Mouse (Mus musculus): Measurements from ENCODE around the gene Fndc4. TPM values are rescaled to one million over a fixed set of nuclear protein-coding genes. Genes with fewer than 3 reads are reported as not detected.

The Fndc4 gene
- polyA plus RNA-seq, 1 experiment from 2014 or later: 42.8 TPM

GRCm38 (mm10) chr5:31253806-31254205 is 42.1 kb downstream of the Fndc4 start:
- WGBS: 90% methylated on average over 8 of the region's 8 CpGs
- no peak overlapping the region for H3K4me3 ChIP-seq (ENCODE audit: low read length)
- H3K4me1 ChIP-seq (ENCODE audit: control insufficient read depth, insufficient read depth, low read length): peaks cover 4% of the 10 kb centered on the region; the same call in 1 of the 2 replicates
- no peaks in the 10 kb centered on the region for H3K9me3 ChIP-seq (ENCODE audit: control insufficient read depth, low read length)
- H3K4me2 ChIP-seq (replicated peaks; ENCODE audit: low read depth, low read length): no peak overlapping the region
- ATAC-seq (ENCODE audit: low FRiP score, low TSS enrichment): no peak
- no peaks in the 10 kb centered on the region for H3K27me3 ChIP-seq (ENCODE audit: control insufficient read depth, insufficient read depth, low read length)
- H3K27ac ChIP-seq (ENCODE audit: low read depth, low read length): no peak overlapping the region
- H3K9ac ChIP-seq (ENCODE audit: low read depth, low read length): no peak overlapping the region
- peaks cover 63% of the 10 kb centered on the region for H3K36me3 ChIP-seq (ENCODE audit: control insufficient read depth, insufficient read depth, low read length)

GRCm38 (mm10) chr5:31252795-31253545 is 42.9 kb downstream of the Fndc4 start:
- H3K36me3 ChIP-seq (ENCODE audit: control insufficient read depth, insufficient read depth, low read length): peaks cover 70% of the 10 kb centered on the region
- H3K27ac ChIP-seq (ENCODE audit: low read depth, low read length): no peak overlapping the region

GRCm38 (mm10) chr5:31252151-31252550 is 43.7 kb downstream of the Fndc4 start:
- Histone ChIP-seq H3K4me2 (replicated peaks; ENCODE audit: low read depth, low read length) (peak overlapping the region; percentile 48), H3K27ac (ENCODE audit: low read depth, low read length) (no peak overlapping the region), H3K9me3 (ENCODE audit: control insufficient read depth, low read length) (no peaks in the 10 kb centered on the region), H3K4me3 (ENCODE audit: low read length) (peak overlapping the region; percentile 38), H3K4me1 (ENCODE audit: control insufficient read depth, insufficient read depth, low read length) (peaks cover 4% of the 10 kb centered on the region; the same call in 1 of the 2 replicates), H3K9ac (ENCODE audit: low read depth, low read length) (peak overlapping the region; percentile 58), H3K36me3 (ENCODE audit: control insufficient read depth, insufficient read depth, low read length) (peaks cover 70% of the 10 kb centered on the region), H3K27me3 (ENCODE audit: control insufficient read depth, insufficient read depth, low read length) (no peaks in the 10 kb centered on the region)
- 41% methylated on average over 10 of the region's 10 CpGs for WGBS
- ATAC-seq (ENCODE audit: low FRiP score, low TSS enrichment): no peak

More at GRCm38 (mm10) chr5:31252795-31253545, 42.9 kb downstream of the Fndc4 start:
- H3K9me3 ChIP-seq (ENCODE audit: control insufficient read depth, low read length): no peaks in the 10 kb centered on the region
- 75% methylated on average over 16 of the region's 16 CpGs for WGBS
- H3K4me1 ChIP-seq (ENCODE audit: control insufficient read depth, insufficient read depth, low read length): peaks cover 4% of the 10 kb centered on the region; the same call in 1 of the 2 replicates
- no peak overlapping the region for H3K9ac ChIP-seq (ENCODE audit: low read depth, low read length)
- H3K4me3 ChIP-seq (ENCODE audit: low read length): peak overlapping the region; percentile 38; the same call in 1 of the 2 replicates
- no peak overlapping the region; the same call in 1 of the 2 replicates for H3K4me2 ChIP-seq (replicated peaks; ENCODE audit: low read depth, low read length)
- no peak for ATAC-seq (ENCODE audit: low FRiP score, low TSS enrichment)
- H3K27me3 ChIP-seq (ENCODE audit: control insufficient read depth, insufficient read depth, low read length): no peaks in the 10 kb centered on the region

- peak; percentile 88 for ATAC-seq (ENCODE audit: low FRiP score, low TSS enrichment)
- 17% methylated on average over 45 of the region's 47 CpGs for WGBS
- H3K4me2 ChIP-seq (replicated peaks; ENCODE audit: low read depth, low read length): peak within 1 kb of the TSS; percentile 48
- peak within 1 kb of the TSS; percentile 58 for H3K9ac ChIP-seq (ENCODE audit: low read depth, low read length)
- H3K4me1 ChIP-seq (ENCODE audit: control insufficient read depth, insufficient read depth, low read length): peaks cover 4% of the 10 kb centered on the region; the same call in 1 of the 2 replicates
- H3K36me3 ChIP-seq (ENCODE audit: control insufficient read depth, insufficient read depth, low read length): peaks cover 74% of the 10 kb centered on the region
- H3K9me3 ChIP-seq (ENCODE audit: control insufficient read depth, low read length): no peaks in the 10 kb centered on the region
- H3K27ac ChIP-seq (ENCODE audit: low read depth, low read length): peak within 1 kb of the TSS; percentile 55; the same call in 1 of the 2 replicates
- peak within 1 kb of the TSS; percentile 38 for H3K4me3 ChIP-seq (ENCODE audit: low read length)
- H3K27me3 ChIP-seq (ENCODE audit: control insufficient read depth, insufficient read depth, low read length): no peaks in the 10 kb centered on the region
Observed at GRCm38 (mm10) chr5:31251541-31252101, 44.3 kb downstream of the Fndc4 start, which contains the start of gene Krtcap3. Gene Krtcap3 (plus strand): TSS chr5:31251691.

- no peak overlapping the region for H3K9ac ChIP-seq (ENCODE audit: low read depth, low read length)
- ATAC-seq (ENCODE audit: low FRiP score, low TSS enrichment): no peak
- H3K4me1 ChIP-seq (ENCODE audit: control insufficient read depth, insufficient read depth, low read length): peaks cover 4% of the 10 kb centered on the region; the same call in 1 of the 2 replicates
- H3K9me3 ChIP-seq (ENCODE audit: control insufficient read depth, low read length): no peaks in the 10 kb centered on the region
- no peak overlapping the region for H3K27ac ChIP-seq (ENCODE audit: low read depth, low read length)
- WGBS: 57% methylated on average over 4 of the region's 4 CpGs
- peaks cover 78% of the 10 kb centered on the region for H3K36me3 ChIP-seq (ENCODE audit: control insufficient read depth, insufficient read depth, low read length)
- no peaks in the 10 kb centered on the region for H3K27me3 ChIP-seq (ENCODE audit: control insufficient read depth, insufficient read depth, low read length)
- no peak overlapping the region; the same call in 1 of the 2 replicates for H3K4me3 ChIP-seq (ENCODE audit: low read length)
- H3K4me2 ChIP-seq (replicated peaks; ENCODE audit: low read depth, low read length): no peak overlapping the region
Observed at GRCm38 (mm10) chr5:31250716-31251115, 45.2 kb downstream of the Fndc4 start.

Other genes starting within 250 kb of the Fndc4 start
- gene Atraid, start 247.8 kb downstream of the Fndc4 start, polyA plus RNA-seq (2014; fragmentation: Nextera tagmentation; extraction: Ambion mirVana): 144 and 160 TPM in 2 replicates
- gene Slc5a6, start 247.2 kb downstream of the Fndc4 start, polyA plus RNA-seq (2014; fragmentation: Nextera tagmentation; extraction: Ambion mirVana): 5.5 and 10.9 TPM in 2 replicates
- 35.4 and 40.5 TPM in 2 replicates for gene Cad, start 241.3 kb downstream of the Fndc4 start, polyA plus RNA-seq (2014; fragmentation: Nextera tagmentation; extraction: Ambion mirVana)
- not detected in 2 replicates for gene Dnajc5g, start 189.8 kb downstream of the Fndc4 start, polyA plus RNA-seq (2014; fragmentation: Nextera tagmentation; extraction: Ambion mirVana)
- 1.9 and 3.4 TPM in 2 replicates for gene Slc30a3, start 187.8 kb downstream of the Fndc4 start, polyA plus RNA-seq (2014; fragmentation: Nextera tagmentation; extraction: Ambion mirVana)
- not detected in 2 replicates for gene Trim54, start 179.4 kb downstream of the Fndc4 start, polyA plus RNA-seq (2014; fragmentation: Nextera tagmentation; extraction: Ambion mirVana)
- not detected in 2 replicates for gene Ucn, start 157.3 kb downstream of the Fndc4 start, polyA plus RNA-seq (2014; fragmentation: Nextera tagmentation; extraction: Ambion mirVana)
- gene Mpv17, start 141.8 kb downstream of the Fndc4 start, polyA plus RNA-seq (2014; fragmentation: Nextera tagmentation; extraction: Ambion mirVana): 67.5 and 68.3 TPM in 2 replicates
- gene Gm29609, start 116.2 kb downstream of the Fndc4 start, polyA plus RNA-seq (2014; fragmentation: Nextera tagmentation; extraction: Ambion mirVana): 1.4 and 1.6 TPM in 2 replicates
- gene Gtf3c2, start 115.9 kb downstream of the Fndc4 start, polyA plus RNA-seq (2014; fragmentation: Nextera tagmentation; extraction: Ambion mirVana): 51.6 and 85.6 TPM in 2 replicates
- 110 and 133 TPM in 2 replicates for gene Snx17, start 102.9 kb downstream of the Fndc4 start, polyA plus RNA-seq (2014; fragmentation: Nextera tagmentation; extraction: Ambion mirVana)
- gene Eif2b4, start 102.7 kb downstream of the Fndc4 start, polyA plus RNA-seq (2014; fragmentation: Nextera tagmentation; extraction: Ambion mirVana): 60.1 and 67.3 TPM in 2 replicates
- 6.7 and 9.0 TPM in 2 replicates for gene Zfp513, start 93.8 kb downstream of the Fndc4 start, polyA plus RNA-seq (2014; fragmentation: Nextera tagmentation; extraction: Ambion mirVana)
- 130 and 145 TPM in 2 replicates for gene Ppm1g, start 75.4 kb downstream of the Fndc4 start, polyA plus RNA-seq (2014; fragmentation: Nextera tagmentation; extraction: Ambion mirVana)
- gene Nrbp1, start 55.2 kb downstream of the Fndc4 start, polyA plus RNA-seq (2014; fragmentation: Nextera tagmentation; extraction: Ambion mirVana): 115 and 153 TPM in 2 replicates
- gene Gm9970, start 54.8 kb downstream of the Fndc4 start, polyA plus RNA-seq (2014; fragmentation: Nextera tagmentation; extraction: Ambion mirVana): 0.39 and 0.72 TPM in 2 replicates
- gene Krtcap3, start 44.4 kb downstream of the Fndc4 start, polyA plus RNA-seq (2014; fragmentation: Nextera tagmentation; extraction: Ambion mirVana): 28.0 and 31.8 TPM in 2 replicates
- gene Ift172, start 5.0 kb downstream of the Fndc4 start, polyA plus RNA-seq (2014; fragmentation: Nextera tagmentation; extraction: Ambion mirVana): 26.3 and 31.9 TPM in 2 replicates
- 0.76 TPM in 1 of 2 replicates, not detected in the other for gene Gckr, start 1.4 kb upstream of the Fndc4 start, polyA plus RNA-seq (2014; fragmentation: Nextera tagmentation; extraction: Ambion mirVana)
- 27.4 and 55.0 TPM in 2 replicates for gene Zfp512, start 156.4 kb upstream of the Fndc4 start, polyA plus RNA-seq (2014; fragmentation: Nextera tagmentation; extraction: Ambion mirVana)
- 0.08 and 0.09 TPM in 2 replicates for gene 4930548H24Rik, start 189.7 kb upstream of the Fndc4 start, polyA plus RNA-seq (2014; fragmentation: Nextera tagmentation; extraction: Ambion mirVana)
- 55.8 and 72.0 TPM in 2 replicates for gene Gpn1, start 198.7 kb upstream of the Fndc4 start, polyA plus RNA-seq (2014; fragmentation: Nextera tagmentation; extraction: Ambion mirVana)
- gene Slc4a1ap, start 230.9 kb upstream of the Fndc4 start, polyA plus RNA-seq (2014; fragmentation: Nextera tagmentation; extraction: Ambion mirVana): 31.1 and 31.2 TPM in 2 replicates
- 18.5 and 23.8 TPM in 2 replicates for gene Supt7l, start 231.7 kb upstream of the Fndc4 start, polyA plus RNA-seq (2014; fragmentation: Nextera tagmentation; extraction: Ambion mirVana)

All from kidney, embryonic 14.5 days (tissue).